In the genomic region with DNA sequence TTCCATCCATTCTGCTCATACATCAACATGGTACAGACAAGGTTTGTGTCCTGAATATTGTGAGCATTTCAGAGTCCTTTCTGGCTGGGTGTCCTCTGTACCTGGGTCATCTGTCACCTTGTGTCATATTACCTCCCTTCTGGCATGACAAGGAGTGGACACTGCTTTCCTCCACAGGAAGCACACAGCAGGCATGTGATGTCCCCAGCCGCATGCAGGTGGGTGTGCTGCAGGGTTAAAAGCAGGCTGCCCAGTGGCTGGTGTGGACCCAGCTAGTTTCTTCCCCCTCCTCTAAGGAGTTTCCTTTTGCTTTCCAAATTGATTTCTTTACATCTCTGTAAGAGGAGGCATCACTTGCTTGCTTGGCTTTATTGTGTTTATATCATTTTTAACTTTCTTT, we compare ENCODE assay signal across 28 mouse cellular contexts.
A peak's percentile ranks its signal among the peaks of the same experiment; 100 is the strongest.
DNase-seq lines count a peak whose midpoint lies in the region; ATAC-seq and TF ChIP-seq lines count a peak whose summit lies in the region.
"Had no signal": no experiment of that assay in that cellular context is flagged by ENCODE, and none has a peak within 500 bp of the region (broad histone marks: within the 10 kb centered on the region; RNA-seq: fewer than 3 reads in every experiment).

No protein-coding gene starts in this region.

- no peak for TF ChIP-seq CTCF in ES-Bruce4 (IDR thresholded peaks at IDR 0.05; ENCODE audit: low read depth, low read length)

- no peak overlapping the region for H3K4me2 ChIP-seq in forebrain, embryonic 16.5 days (ENCODE audit: low read length)
- H3K4me2 ChIP-seq in forebrain, embryonic 14.5 days (ENCODE audit: low read length) = no peak overlapping the region
- no peak overlapping the region for H3K4me2 ChIP-seq in midbrain, embryonic 16.5 days (ENCODE audit: low read length)
- H3K4me2 ChIP-seq: embryonic facial prominence, embryonic 13.5 days; heart, embryonic 11.5 days; hindbrain, embryonic 12.5 days; hindbrain, embryonic 15.5 days had no signal

- 23% methylated on average over 1 of the region's 1 CpGs for WGBS in forebrain, embryonic 16.5 days
- 35% methylated on average over 1 of the region's 1 CpGs for WGBS in forebrain, embryonic 14.5 days
- WGBS in midbrain, embryonic 16.5 days = 48% methylated on average over 1 of the region's 1 CpGs
- 57% methylated on average over 1 of the region's 1 CpGs for WGBS in midbrain, embryonic 10.5 days

- H3K27ac ChIP-seq in forebrain, embryonic 16.5 days (ENCODE audit: low read length) = no peak overlapping the region
- no peak overlapping the region for H3K27ac ChIP-seq in forebrain, embryonic 14.5 days (ENCODE audit: low read depth, low read length)
- 0 out of 2 replicates have a peak overlapping the region, but pooled peaks have one; percentile 33 for H3K27ac ChIP-seq in midbrain, embryonic 16.5 days (ENCODE audit: low read length)
- no peak overlapping the region for H3K27ac ChIP-seq in midbrain, embryonic 10.5 days (replicated peaks)
- no peak overlapping the region for H3K27ac ChIP-seq in ES-Bruce4 (ENCODE audit: insufficient read depth, low read length)
- H3K27ac ChIP-seq: embryonic facial prominence, embryonic 10.5 days; embryonic facial prominence, embryonic 13.5 days; forebrain, embryonic 10.5 days; gastrocnemius, adult 2 months; heart, adult 2 months; hindbrain, embryonic 12.5 days; hindbrain, embryonic 15.5 days had no signal

- ATAC-seq in forebrain, embryonic 16.5 days = peak; percentile 45; the same call in 1 of the 2 replicates
- no peak; the same call in 1 of the 2 replicates for ATAC-seq in forebrain, embryonic 14.5 days
- no peak for ATAC-seq in midbrain, embryonic 16.5 days
- ATAC-seq in erythroid progenitor cell, adult 5-6 weeks (replicated peaks; ENCODE audit: low FRiP score, poor library complexity, severe bottlenecking) = no peak
- ATAC-seq: intestine, postnatal 0 days had no signal

- H3K27me3 ChIP-seq in forebrain, embryonic 16.5 days (replicated peaks; ENCODE audit: control insufficient read depth, insufficient read depth, low read length) = no peaks in the 10 kb centered on the region
- no peaks in the 10 kb centered on the region for H3K27me3 ChIP-seq in forebrain, embryonic 14.5 days (replicated peaks; ENCODE audit: control insufficient read depth, insufficient read depth, low read length)
- H3K27me3 ChIP-seq in midbrain, embryonic 16.5 days (ENCODE audit: control insufficient read depth, insufficient read depth, low read depth, low read length) = no peaks in the 10 kb centered on the region
- H3K27me3 ChIP-seq in midbrain, embryonic 10.5 days (ENCODE audit: low read depth, poor library complexity, severe bottlenecking) = no peaks in the 10 kb centered on the region
- no peaks in the 10 kb centered on the region for H3K27me3 ChIP-seq in ES-Bruce4 (ENCODE audit: control insufficient read depth, insufficient read depth, low read length, poor library complexity, severe bottlenecking)
- H3K27me3 ChIP-seq: CH12.LX; embryonic facial prominence, embryonic 13.5 days; hindbrain, embryonic 12.5 days; hindbrain, embryonic 15.5 days had no signal

- no peak overlapping the region for H3K9ac ChIP-seq in forebrain, embryonic 16.5 days (replicated peaks; ENCODE audit: low read depth, low read length)
- no peak overlapping the region for H3K9ac ChIP-seq in forebrain, embryonic 14.5 days (ENCODE audit: low read length)
- H3K9ac ChIP-seq in midbrain, embryonic 16.5 days (ENCODE audit: low read depth, low read length) = no peak overlapping the region
- no peak overlapping the region for H3K9ac ChIP-seq in ES-Bruce4 (ENCODE audit: low read depth, poor library complexity, severe bottlenecking)
- H3K9ac ChIP-seq: embryonic facial prominence, embryonic 13.5 days; forebrain, postnatal 0 days; hindbrain, embryonic 12.5 days; hindbrain, embryonic 15.5 days had no signal

- H3K4me3 ChIP-seq in forebrain, embryonic 16.5 days (replicated peaks; ENCODE audit: low read length) = no peak overlapping the region
- H3K4me3 ChIP-seq in forebrain, embryonic 14.5 days (ENCODE audit: low read depth, low read length) = no peak overlapping the region
- no peak overlapping the region for H3K4me3 ChIP-seq in midbrain, embryonic 16.5 days (ENCODE audit: low read depth, low read length)
- no peak overlapping the region for H3K4me3 ChIP-seq in midbrain, embryonic 10.5 days
- no peak overlapping the region for H3K4me3 ChIP-seq in ES-Bruce4 (ENCODE audit: low read depth, low read length)
- H3K4me3 ChIP-seq: embryonic facial prominence, embryonic 10.5 days; embryonic facial prominence, embryonic 13.5 days; erythroblast, embryonic 14.5 days; forebrain, embryonic 10.5 days; gastrocnemius, adult 2 months; heart, adult 2 months; hindbrain, embryonic 12.5 days; hindbrain, embryonic 15.5 days had no signal

- H3K36me3 ChIP-seq in forebrain, embryonic 16.5 days (ENCODE audit: control insufficient read depth, insufficient read depth) = no peaks in the 10 kb centered on the region
- no peaks in the 10 kb centered on the region for H3K36me3 ChIP-seq in forebrain, embryonic 14.5 days (ENCODE audit: control insufficient read depth, insufficient read depth, low read length)
- no peaks in the 10 kb centered on the region for H3K36me3 ChIP-seq in midbrain, embryonic 16.5 days (ENCODE audit: control insufficient read depth, insufficient read depth, low read length)
- H3K36me3 ChIP-seq in midbrain, embryonic 10.5 days = no peaks in the 10 kb centered on the region
- H3K36me3 ChIP-seq in ES-Bruce4 (ENCODE audit: control insufficient read depth, insufficient read depth, low read length, poor library complexity, severe bottlenecking) = no peaks in the 10 kb centered on the region
- H3K36me3 ChIP-seq: embryonic facial prominence, embryonic 10.5 days; embryonic facial prominence, embryonic 13.5 days; forebrain, embryonic 10.5 days; hindbrain, embryonic 12.5 days; hindbrain, embryonic 15.5 days had no signal

- 0 out of 2 replicates have a peak, but pooled peaks cover 5% of the 10 kb centered on the region for H3K4me1 ChIP-seq in forebrain, embryonic 16.5 days (replicated peaks; ENCODE audit: control insufficient read depth, insufficient read depth, low read length)
- H3K4me1 ChIP-seq in forebrain, embryonic 14.5 days (ENCODE audit: control insufficient read depth, insufficient read depth, low read length) = peaks cover 4% of the 10 kb centered on the region; the same call in 1 of the 2 replicates
- H3K4me1 ChIP-seq in midbrain, embryonic 16.5 days (ENCODE audit: control insufficient read depth, insufficient read depth, low read length) = 0 out of 2 replicates have a peak, but pooled peaks cover 4% of the 10 kb centered on the region
- peaks cover 5% of the 10 kb centered on the region; the same call in 1 of the 2 replicates for H3K4me1 ChIP-seq in midbrain, embryonic 10.5 days
- H3K4me1 ChIP-seq in ES-Bruce4 (ENCODE audit: control insufficient read depth, insufficient read depth, low read length) = no peaks in the 10 kb centered on the region
- H3K4me1 ChIP-seq: embryonic facial prominence, embryonic 10.5 days; embryonic facial prominence, embryonic 13.5 days; hindbrain, embryonic 12.5 days had no signal

- no peak for TF ChIP-seq POLR2A in ES-Bruce4 (IDR thresholded peaks at IDR 0.05; ENCODE audit: insufficient read depth, low read length)

- peak; percentile 70; the same call in 1 of the 2 replicates for TF ChIP-seq EP300 in ES-Bruce4 (IDR thresholded peaks at IDR 0.05; ENCODE audit: insufficient read depth, low read depth, low read length)

- no peaks in the 10 kb centered on the region for H3K9me3 ChIP-seq in forebrain, embryonic 16.5 days (ENCODE audit: control insufficient read depth, low read length)
- H3K9me3 ChIP-seq in forebrain, embryonic 14.5 days (replicated peaks; ENCODE audit: control insufficient read depth, low read length) = no peaks in the 10 kb centered on the region
- no peaks in the 10 kb centered on the region for H3K9me3 ChIP-seq in midbrain, embryonic 16.5 days (replicated peaks; ENCODE audit: control insufficient read depth, low read length, poor library complexity, severe bottlenecking)
- no peaks in the 10 kb centered on the region for H3K9me3 ChIP-seq in midbrain, embryonic 10.5 days (replicated peaks)
- H3K9me3 ChIP-seq in ES-Bruce4 (replicated peaks; ENCODE audit: control insufficient read depth, insufficient read depth, low read length, poor library complexity, severe bottlenecking) = no peaks in the 10 kb centered on the region
- H3K9me3 ChIP-seq: embryonic facial prominence, embryonic 10.5 days; embryonic facial prominence, embryonic 13.5 days; forebrain, embryonic 10.5 days; hindbrain, embryonic 12.5 days; hindbrain, embryonic 15.5 days had no signal

- DNase-seq in forebrain, embryonic 14.5 days (ENCODE audit: low spot score) = no peak
- DNase-seq in midbrain, embryonic 10.5 days (ENCODE audit: low spot score) = no peak
- DNase-seq: adrenal gland, adult 2 months; adrenal gland, postnatal 14 days; B cell, adult 2 months; cerebellum, adult 11-12 months; cerebellum, adult 8-10 months; cerebellum, postnatal 10 days; cerebellum, postnatal 36 days; embryo, embryonic 11 days; gastrocnemius, adult 2 months; gastrocnemius, postnatal 25 days; heart, adult 2 months; kidney, adult 2 months had no signal
